Mouse (Mus musculus): ENCODE results near the gene Fbln1. TPM values are rescaled to one million over a fixed set of nuclear protein-coding genes. Genes with fewer than 3 reads are reported as not detected.
"Not testable (repeated sequence)": the region's sequence is repeated elsewhere in the genome, so short reads cannot be mapped to it uniquely, and the experiment has no call there.

Fbln1 gene
- total RNA-seq, 2 experiments from 2014 or later, result 29.0 to 32.9 TPM

DNA sequence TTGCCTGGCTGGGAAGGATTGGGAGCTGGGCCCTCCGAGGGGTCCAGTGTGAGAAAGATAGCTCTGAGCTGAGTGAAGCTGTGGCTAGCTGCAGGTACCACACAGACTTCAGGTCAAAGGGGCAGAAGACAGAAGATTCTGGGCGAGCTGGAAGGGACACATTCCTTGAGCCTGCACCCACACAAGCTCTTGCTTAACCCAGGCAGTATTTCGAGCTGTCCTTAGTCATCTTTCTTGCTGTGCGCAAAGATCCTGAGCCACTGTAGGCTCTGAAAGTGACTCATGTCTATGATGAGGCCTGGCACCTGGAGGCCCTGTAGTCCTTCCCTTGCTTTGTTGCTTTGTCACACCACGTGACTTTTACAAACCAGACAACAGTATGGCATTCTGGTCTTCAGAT, 76.3 kb downstream of the Fbln1 start:
- no peak for DNase-seq (ENCODE audit: low spot score in 2 of 2)

DNA sequence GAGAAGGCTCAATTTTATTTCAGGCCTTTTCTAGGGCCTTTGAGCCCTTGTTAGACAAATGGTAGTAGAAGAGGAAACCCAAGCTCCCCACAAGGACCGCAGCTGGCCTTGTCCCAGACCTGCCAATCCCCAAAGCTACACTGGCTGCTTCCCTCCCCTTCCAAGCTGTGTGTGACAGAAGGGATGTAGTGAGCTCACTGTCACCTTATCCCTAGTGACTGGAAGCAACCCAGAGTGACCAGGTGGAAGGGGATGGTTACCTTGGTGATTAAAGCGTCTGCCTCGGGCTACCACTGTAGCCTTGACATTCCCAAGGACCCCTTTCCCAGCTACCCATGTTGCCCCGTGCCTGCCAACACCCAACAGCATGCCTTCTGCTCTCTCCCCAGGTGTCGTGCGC, 78.9 kb downstream of the Fbln1 start:
- no peak for DNase-seq (ENCODE audit: low spot score in 2 of 2)

DNA sequence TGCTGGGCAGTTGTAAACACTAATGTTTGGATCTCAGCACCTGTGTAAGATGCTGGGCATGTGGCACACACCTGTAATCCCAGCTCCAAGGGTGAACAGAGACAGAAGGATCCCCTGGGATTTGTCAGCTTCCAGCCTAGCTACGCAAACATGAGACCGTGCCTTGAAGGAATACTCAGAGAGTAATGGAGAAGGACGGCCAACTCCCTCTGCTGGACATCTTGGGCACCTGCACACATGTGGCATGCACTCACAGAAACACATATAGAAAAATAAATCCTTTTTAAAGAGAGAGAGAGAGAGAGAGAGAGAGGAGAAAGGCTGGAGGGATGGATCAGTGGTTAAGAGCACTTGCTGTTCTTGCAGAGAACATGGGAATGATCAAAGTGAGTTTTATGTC, 88.9 kb downstream of the Fbln1 start:
- DNase-seq (ENCODE audit: low spot score in 2 of 2), result no peak

DNA sequence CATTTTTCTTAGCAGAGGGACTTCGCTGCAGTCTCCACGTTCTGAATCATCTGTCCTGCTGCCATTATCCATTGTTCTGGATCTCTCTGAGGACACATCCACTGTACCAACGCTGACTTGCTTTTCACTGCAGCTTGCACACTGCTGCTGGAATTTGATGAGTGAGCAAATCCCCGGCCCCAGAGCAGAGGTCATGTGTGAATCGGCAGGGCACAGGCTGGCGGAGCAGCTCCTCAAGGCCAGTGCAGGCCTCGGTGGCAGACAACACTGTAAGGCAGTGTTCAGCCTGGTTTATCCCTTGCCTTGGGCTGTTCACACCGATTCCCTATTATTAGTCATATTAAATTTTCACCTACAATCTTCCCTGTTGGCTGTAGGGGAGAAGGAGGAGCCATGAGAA, 89.8 kb downstream of the Fbln1 start:
- no peak for DNase-seq (ENCODE audit: low spot score in 2 of 2)

DNA sequence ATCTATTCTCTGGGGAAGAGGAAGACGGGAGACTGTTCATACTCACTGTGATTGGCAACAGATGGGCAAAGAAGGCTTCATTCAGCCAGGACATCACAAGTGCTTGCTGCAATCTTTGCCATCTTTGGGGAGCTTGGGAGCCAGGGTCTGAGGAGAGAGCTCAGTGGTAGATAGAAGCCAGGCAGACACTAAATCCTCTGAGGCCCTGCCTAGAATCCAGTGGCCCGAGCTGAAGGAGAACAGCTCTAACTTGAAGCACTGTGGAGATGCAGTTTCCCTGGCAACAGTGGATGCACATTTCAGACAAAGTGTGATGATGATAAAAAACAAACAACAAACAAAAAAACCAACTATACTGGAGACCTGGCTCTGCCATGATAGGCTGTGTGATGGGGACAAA, 90.2 kb downstream of the Fbln1 start:
- no peak for DNase-seq (ENCODE audit: low spot score in 2 of 2)

DNA sequence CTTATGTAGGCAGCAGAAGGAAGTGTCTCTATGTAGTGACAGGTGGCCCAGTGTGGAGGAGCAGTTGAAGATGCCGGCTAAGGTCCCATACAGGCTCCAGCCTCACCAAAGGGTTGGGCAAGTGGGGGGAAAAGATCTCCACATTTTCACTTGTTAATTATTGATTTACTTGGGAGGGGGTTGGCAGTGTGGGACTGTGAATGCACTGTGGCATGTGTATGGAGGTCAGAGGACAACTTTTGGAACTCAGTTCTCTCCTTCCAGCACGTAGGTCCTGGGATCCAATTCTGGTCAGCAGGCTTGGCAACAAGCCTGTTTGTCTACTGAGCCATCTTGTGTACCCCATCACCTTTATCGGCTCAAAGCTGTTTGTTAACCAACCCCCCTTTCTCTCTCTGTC, 90.8 kb downstream of the Fbln1 start:
- no peak for DNase-seq (ENCODE audit: low spot score in 2 of 2)

DNA sequence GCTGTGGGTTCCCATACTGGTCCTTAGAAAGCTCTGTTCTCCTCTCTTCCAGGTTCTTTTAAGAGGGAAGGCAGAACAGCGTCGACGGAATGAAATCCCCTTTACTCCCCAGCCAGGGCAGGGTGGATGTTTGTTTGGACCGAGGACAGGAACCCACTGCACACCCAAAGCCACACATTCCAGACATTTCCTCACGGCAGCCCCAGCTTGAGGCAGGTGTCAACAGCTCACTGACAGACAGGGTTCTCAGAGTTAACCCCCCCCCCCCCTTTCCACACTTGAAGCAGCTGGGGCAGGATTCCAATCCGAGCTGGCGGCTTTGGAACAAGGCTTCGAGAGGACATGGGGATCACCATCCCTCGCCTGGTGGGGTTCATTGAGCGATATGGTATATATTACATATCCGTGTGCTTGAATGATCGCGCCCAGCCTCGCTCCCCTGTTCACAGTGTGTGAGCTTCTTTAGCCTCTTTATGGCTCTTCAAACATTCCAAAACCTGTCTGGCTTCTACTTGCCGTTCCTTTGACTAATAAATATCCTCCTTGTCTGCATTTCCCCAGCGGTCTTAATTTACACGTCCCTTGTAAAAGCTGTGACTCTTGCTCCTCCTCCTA, 92.5 kb downstream of the Fbln1 start:
- DNase-seq (ENCODE audit: low spot score in 2 of 2), result no peak

DNA sequence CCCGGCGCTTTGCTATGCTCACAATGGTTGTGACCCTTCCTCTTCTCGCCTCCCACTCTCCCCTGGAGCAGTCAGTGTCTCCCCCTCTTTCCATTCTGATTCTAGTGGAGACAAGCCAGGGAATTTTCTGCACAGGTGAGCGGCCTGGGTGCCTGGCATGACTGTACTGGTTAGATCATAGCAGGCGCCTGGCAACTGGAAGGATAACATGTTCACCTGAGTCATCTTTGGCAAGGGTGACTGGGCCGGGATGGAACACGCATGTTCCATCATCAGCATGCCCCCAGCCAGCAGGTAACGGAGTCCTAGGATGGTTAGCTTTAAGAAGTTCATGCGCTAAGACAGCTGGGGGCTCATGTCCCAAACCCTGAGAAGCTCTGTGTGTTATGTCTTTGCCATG, 93.2 kb downstream of the Fbln1 start:
- DNase-seq (ENCODE audit: low spot score in 2 of 2), result no peak

DNA sequence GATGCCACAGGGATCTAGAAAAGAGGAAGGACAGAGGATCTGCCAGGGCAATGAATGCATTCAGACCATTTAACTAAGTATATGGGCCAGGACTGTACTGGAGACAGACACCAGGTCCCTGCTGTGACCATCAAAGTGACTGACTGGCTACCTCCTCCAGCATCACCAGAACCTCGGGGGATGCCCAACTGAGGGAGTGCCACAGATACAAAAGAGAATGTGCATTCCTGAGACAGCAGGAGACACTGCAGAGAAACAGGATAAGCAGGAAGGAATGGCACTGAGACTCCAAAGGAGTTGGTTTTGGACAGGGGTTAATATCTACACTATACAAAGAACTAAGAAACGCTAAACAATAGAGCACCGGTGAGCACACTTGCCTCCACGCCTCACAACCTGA, 97.5 kb downstream of the Fbln1 start:
- DNase-seq (ENCODE audit: low spot score in 2 of 2), result no peak

DNA sequence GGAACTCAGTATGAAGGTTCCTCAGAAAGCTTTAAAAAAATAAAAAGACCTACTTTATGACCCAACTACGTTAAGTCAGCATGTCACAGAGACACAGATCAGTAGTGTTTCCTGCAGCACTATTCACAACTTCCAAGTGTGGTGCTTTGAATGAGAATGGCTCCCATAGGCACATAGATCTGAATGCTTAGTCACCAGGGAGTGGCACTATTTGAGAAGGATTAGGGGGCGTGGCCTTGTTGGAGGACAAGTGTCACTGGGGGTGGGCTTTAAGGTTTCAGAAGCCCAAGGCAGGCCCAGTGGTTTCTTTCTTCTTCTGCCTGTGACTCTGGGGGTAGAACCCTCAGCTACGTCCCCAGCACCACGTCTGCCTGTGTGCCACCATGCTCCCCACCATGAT, 98.2 kb downstream of the Fbln1 start:
- no peak for DNase-seq (ENCODE audit: low spot score in 2 of 2)

DNA sequence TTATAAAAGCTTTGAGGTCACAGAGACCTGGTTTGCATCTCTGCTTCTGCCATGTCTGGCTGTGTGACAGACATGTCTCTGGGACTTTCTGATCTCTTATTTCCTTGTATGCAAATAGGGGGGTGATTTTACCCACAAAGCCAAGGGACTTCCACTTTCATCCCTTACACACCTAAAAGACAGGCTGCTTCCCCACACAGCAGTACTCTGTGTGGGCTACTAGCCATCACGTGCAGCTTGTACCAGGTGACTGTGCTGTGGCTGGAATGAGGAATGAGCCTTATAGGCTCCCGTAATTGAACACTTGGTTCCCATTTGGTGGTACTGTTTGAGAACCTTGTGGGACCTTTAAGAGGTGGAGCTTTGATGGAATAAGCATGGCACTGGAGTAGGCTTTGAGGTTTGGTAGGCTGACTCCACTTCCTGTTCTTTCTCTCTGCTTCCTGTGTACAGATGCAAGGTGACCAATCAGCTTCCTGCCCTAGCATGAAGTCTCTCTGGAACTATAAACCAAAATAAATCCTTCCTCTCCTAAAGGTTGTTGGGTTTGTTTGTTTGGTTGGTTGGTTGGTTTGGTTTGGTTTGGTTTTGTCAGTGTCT, 101.4 kb downstream of the Fbln1 start:
- no peak for DNase-seq (ENCODE audit: low spot score in 2 of 2)

DNA sequence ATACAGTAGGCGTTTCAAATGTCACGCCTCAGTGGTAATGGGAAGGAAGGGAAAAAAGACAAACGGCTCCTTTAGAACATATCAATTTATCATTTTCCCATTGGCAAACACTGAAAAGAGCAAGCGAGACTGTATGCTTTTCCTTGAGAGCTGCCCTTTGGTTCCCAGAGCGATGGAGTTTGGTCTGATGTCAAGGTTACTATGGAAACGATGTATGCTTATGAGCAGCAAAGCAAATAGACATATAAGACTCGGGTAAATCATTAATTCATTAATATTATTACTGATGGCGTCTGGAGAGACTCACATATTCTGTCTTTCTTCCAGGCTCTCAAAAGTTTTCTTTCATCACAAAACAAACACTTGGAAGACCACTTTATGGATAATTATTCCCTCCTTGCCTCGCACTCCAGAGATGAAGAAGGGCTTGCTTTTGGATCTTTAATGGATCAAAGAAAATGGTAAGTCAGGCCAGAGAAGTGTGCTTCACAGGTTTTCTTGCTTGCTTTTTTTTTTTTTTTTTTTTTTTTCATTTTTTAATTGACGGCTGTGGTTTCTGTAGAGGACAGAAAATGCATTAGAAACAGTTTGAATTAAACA, 105.4 kb downstream of the Fbln1 start:
- no peak for DNase-seq (ENCODE audit: low spot score in 2 of 2)

DNA sequence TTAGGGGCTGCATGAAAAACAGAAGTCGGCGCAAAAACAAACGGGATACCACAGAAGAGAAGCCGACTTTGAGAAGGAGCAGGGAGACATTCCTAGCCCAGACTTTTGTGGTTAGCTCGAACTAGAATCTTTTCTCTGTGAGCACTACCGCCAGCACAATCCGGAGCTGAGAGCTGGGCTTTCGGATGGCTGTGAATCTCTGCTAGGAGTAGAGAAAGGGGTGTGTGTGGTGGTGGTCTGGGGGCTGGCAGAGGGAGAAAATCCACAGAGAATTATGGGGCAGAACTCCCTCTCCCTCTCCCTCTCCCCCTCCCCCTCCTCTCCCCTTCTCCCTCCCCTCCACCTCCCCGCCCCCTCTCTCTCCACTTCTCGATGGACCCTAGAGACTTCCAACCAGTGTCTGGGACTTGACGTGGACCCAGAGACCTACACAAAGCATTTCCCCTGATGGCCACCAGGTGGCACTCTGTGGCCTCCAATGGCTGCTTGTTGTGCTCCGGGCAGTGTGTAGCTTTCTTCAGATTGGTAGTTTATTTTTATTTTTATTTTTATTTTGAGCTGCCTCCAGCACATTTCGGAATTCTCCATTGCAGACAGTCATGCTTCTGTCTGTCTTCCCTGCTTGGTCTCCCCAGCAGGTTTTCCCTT, 109.8 kb downstream of the Fbln1 start:
- peak; percentile 67 to 79 for DNase-seq (ENCODE audit: low spot score in 2 of 2)

DNA sequence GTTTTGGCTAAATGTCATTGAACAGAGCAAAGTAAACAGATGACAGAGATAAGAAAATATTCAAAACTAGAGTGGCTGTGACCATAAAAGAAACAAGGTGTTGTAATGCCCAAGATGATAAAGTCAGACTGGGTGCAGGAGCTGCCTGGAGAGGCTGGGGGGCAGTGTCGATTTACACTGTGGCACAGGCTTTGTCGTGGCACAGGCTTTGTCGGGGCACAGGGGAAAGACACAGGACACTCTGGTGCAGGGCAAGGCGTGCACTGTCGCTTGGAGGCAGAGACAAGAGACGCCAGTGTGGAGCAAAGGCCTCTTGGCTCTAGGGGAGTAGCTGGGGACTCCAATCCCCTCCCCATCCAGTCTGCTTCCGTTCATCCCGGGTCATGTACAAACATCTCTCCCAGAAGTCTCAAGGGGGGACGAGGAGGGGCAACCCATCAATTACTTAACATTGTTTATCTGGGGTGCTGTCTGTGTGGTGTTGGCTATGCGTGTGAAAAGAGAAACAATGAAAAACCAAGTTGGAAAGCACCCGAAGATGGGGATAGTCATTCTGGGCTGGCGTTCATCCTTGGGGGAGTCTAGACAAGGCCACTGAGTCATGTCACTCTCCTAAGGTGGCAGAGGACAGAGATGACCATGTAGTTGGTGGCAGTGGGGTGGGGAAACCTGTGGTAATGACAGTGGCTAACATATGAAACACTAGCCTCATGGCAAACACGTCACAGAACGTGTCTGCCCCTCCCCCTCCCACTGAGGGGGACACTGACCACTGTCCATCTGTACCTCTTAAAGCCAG, 110.8 kb downstream of the Fbln1 start:
- DNase-seq (ENCODE audit: low spot score in 2 of 2), result no peak

DNA sequence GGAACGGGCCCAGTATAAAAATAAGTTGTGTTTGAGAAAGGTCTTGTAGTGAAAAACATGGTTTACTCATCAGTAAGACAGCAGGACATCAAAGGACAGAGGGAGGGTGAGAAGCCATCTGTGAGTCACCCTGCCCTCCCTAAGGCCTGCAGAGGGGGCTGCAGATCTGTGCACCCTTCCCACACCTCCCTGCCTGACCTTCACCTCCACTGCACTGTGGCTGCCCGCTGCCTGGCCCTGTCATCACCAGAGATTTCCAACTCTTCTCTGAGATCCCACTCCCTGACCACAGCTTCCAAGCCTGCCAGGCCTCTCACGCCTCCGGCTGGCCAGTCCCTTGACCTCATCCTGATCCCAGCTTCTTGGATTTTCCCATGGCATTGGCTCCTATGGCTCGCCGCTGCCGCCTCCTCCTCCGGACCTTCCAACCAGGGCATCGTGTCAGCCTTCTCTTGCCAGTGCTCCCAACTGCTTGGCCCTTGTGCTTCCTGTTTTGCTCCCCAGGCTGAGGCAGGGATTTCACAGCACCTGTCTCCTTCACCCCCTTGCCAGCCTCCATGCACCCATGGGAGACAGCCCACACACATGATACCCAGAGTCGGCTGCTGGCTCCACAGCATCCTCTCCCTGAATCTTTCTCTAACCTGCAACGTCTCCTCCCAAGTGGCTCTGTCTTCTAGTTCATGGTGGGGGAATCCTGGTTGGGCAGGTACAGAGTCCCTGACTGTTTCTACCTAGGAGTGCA, 114.3 kb downstream of the Fbln1 start:
- DNase-seq (ENCODE audit: low spot score in 2 of 2), result peak; percentile 53 to 59

DNA sequence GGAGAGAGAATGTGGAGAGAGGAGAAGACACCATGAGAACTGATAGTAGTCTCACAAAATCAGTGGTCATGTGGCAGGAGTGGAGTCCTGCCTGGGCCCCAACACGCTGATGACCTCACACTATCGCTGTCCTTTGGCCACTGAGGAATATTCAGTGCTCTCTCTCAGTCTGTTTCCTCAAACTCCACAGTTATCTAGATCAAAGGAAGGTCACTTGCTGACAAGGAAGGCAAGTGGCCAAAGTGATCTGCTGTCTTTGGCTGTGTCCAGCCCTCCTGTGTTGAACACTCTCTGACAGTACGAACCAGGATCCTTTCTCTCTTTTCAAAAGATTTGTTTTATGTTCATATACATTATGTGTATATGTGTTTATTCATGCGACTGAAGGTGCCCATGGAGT, 117.5 kb downstream of the Fbln1 start:
- DNase-seq (ENCODE audit: low spot score in 2 of 2), result no peak

DNA sequence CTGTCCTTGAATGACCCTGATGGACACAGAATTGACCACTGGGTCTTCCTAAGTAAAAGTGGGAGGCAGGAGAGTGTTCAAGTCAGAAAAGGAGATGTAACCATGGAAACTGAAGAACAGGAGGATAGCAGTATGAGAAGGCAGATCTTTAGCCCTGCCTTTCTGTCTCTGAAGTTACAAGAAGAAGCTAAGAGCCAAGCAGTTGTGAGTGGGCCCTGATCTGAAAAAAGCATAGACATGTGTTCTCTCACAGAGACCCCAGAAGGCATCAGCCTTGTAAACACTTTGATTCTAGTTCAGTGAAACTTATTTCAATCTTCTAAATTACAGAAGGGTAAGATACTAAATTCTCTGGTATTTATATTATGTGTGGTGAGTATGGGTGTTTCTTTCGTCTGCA, 118.7 kb downstream of the Fbln1 start:
- DNase-seq (ENCODE audit: low spot score in 2 of 2), result no peak

DNA sequence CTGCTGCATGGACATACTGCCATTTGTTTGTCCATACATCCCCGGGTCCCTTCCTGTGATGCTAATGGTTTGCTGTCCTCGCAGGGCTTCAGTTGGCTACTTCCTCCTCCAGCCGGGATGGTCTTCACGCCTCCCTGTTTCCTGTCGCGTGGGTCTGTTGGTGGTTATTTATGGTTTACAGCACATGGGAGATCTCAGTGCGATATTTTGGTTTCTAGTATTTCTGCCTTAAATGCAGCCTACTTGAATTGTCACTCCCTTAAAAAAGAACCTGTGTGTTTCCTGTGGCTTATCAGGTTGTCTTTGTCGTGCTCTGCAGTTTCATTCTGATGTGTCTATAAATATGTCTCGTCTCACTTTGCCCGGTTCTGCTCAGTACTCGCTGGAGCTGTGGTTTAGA, 122.1 kb downstream of the Fbln1 start:
- DNase-seq (ENCODE audit: low spot score in 2 of 2), result no peak

DNA sequence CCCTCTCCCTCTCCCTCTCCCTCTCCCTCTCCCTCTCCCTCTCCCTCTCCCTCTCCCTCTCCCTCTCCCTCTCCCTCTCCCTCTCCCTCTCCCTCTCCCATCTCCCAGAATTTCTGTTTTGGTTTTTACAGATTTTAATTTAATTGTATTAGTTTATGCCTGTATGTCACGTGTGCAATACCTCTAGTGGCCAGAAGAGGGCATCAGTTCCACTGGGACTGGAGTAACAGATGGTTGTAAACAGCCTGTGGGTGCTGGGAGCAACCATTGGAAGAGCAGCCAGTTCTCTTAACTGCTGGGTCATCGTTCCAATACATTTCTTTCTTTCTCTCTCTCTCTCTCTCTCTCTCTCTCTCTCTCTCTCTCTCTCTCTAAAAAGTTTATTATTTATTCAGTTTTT, 122.7 kb downstream of the Fbln1 start:
- not testable (repeated sequence) for DNase-seq (ENCODE audit: low spot score in 2 of 2)

DNA sequence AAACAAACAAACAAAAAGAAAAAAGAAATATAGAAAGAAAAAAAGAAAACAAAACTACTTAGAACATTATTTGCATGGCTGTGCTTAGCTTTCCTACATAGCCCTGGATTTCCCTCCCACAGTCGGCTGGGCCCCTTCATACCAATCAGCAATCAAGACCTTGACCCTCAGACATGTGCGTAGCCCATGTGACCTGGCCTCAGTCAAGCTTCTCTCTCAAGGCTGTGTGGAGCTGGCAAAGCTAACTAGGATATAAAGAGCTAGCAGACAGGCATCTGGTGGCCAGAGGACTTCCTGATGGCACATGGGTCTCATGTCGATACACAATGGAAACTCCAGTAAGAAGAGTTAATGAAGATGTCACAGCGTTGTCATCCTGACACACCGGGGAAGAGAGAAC, 123.3 kb downstream of the Fbln1 start:
- DNase-seq (ENCODE audit: low spot score in 2 of 2), result no peak

DNA sequence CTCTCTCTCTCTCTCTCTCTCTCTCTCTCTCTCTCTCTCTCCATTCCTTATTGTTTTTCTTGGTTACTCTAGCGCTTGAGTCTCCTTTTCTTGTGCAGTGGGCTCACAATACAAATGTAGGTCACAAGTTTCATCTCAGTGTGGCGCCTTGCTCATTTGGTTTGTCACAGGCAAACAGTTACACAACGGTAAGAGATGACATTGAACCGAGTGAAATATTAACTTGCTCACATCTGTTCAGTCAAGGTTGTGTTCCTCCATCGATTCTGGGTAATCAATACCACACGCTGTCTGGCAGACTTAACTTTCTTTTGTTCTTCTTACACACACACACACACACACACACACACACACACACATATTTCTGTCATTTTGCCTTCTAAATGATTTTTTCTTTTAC, 124.3 kb downstream of the Fbln1 start:
- no peak for DNase-seq (ENCODE audit: low spot score in 2 of 2)

Data from adrenal gland, adult 18-20 months (tissue).